Mouse (Mus musculus) intestine, embryonic 16.5 days (tissue): ENCODE results near the gene Per1. TPM values are rescaled to one million over a fixed set of nuclear protein-coding genes. Genes with fewer than 3 reads are reported as not detected.

ENCODE experiments used
- ATAC-seq: fragments of 200-750 bp; cut with Nextera tagmentation; 2 replicates; pipeline ENCODE4 v1.8.0; 2017; ENCODE audit warnings: moderate TSS enrichment, moderate library complexity
- H3K27ac ChIP-seq: fragments of 300-500 bp; sonication (generic); 2 replicates; pipeline ENCODE4 v1.5.1; 2014; ENCODE audit warnings: mild to moderate bottlenecking, low read length
- H3K27me3 ChIP-seq: fragments of 300-500 bp; sonication (generic); replicated peaks from 2 replicates; pipeline ENCODE4 v1.6.1; 2014; ENCODE audit warnings: low read length, control low read depth, mixed read lengths; ENCODE audit not compliant: control insufficient read depth, insufficient read depth
- H3K36me3 ChIP-seq: fragments of 300-500 bp; sonication (generic); 2 replicates; pipeline ENCODE4 v1.6.1; 2014; ENCODE audit warnings: low read length, control low read depth; ENCODE audit not compliant: control insufficient read depth, insufficient read depth
- H3K4me1 ChIP-seq: fragments of 300-500 bp; sonication (generic); 2 replicates; pipeline ENCODE4 v1.6.1; 2014; ENCODE audit warnings: low read length, control low read depth, mixed read lengths; ENCODE audit not compliant: control insufficient read depth, insufficient read depth
- H3K4me2 ChIP-seq: fragments of 300-500 bp; sonication (generic); 2 replicates; pipeline ENCODE4 v1.6.1; 2014; ENCODE audit warnings: low read depth, low read length, control low read depth
- H3K4me3 ChIP-seq: fragments of 300-500 bp; sonication (generic); 2 replicates; pipeline ENCODE4 v1.5.1; 2014; ENCODE audit warnings: mild to moderate bottlenecking, low read length
- H3K9ac ChIP-seq: fragments of 300-500 bp; sonication (generic); 2 replicates; pipeline ENCODE4 v1.6.1; 2014; ENCODE audit warnings: low read depth, low read length
- H3K9me3 ChIP-seq: fragments of 300-500 bp; sonication (generic); 2 replicates; pipeline ENCODE4 v1.6.1; 2016; ENCODE audit warnings: low read length, control low read depth; ENCODE audit not compliant: control insufficient read depth
- WGBS: fragments of 180-500 bp; shearing (Covaris S2); extraction: QIAGEN DNeasy Blood & Tissue Kit; methylation state at CpG from one replicate; pipeline ENCODE4 v1.1.7; 2014; 5-methylcytosine and 5-hydroxymethylcytosine counted together
- polyA plus RNA-seq: library from polyadenylated mRNA; unstranded; fragments of >200 nt; fragmentation: Nextera tagmentation; extraction: Ambion mirVana; gene quantifications from 2 replicates; pipeline ENCODE4 v1.2.1, GENCODE M21; 2015

Gene Per1
- polyA plus RNA-seq, 1 experiment from 2014 or later = 13.6 TPM

DNA sequence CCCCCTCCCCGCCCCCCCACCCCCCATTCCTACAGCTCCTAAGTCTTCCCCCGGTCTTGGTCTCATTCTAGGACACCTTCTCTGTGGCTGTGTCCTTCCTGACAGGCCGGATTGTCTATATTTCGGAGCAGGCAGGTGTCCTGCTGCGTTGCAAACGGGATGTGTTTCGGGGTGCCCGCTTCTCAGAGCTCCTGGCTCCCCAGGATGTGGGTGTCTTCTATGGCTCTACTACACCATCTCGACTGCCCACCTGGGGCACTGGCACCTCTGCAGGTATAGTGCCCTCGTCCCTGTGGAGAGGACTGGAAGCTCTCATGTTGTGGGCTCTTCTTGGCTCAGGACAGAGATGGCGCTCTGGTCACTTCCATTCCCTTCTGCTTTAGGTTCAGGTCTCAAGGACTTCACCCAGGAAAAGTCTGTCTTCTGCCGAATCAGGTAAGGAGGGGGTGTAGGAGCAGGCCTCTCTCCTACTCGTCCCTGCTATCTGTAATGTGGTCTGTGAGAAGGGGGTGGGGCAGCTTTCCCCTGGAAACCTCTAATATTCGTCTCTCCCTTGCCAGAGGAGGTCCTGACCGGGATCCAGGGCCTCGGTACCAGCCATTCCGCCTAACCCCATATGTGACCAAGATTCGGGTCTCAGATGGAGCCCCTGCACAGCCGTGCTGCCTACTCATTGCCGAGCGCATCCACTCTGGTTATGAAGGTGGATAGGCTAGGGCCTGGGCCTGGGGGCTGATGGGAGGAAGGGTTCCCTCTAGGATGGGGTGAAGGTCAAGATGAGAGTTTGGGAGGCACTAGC is 6.8 kb downstream of the Per1 start:
- Histone ChIP-seq H3K27me3 (no peaks in the 10 kb centered on the region), H3K27ac (no peak overlapping the region), H3K4me2 (no peak overlapping the region), H3K36me3 (peaks cover 48% of the 10 kb centered on the region), H3K4me1 (peaks cover 33% of the 10 kb centered on the region), H3K4me3 (no peak overlapping the region), H3K9ac (no peak overlapping the region), H3K9me3 (no peaks in the 10 kb centered on the region)
- WGBS = 89% methylated on average over 21 of the region's 21 CpGs
- ATAC-seq = no peak

DNA sequence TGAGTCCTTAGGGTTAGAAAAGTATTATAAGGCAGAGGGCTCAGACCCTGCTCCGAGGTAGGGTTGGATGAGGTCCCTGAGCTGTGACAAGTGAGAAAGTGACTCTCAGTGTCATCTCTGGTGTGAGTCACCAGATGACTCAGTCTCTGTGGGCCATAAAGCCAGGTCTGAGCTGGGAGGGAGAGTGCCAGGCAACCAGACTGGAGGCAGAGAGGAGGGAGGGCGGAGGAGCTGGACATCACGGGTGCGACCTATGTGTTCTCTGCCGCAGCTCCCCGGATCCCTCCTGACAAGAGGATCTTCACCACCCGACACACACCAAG is 7.3 kb downstream of the Per1 start:
- no peaks in the 10 kb centered on the region for H3K9me3 ChIP-seq
- 91% methylated on average over 7 of the region's 7 CpGs for WGBS

DNA sequence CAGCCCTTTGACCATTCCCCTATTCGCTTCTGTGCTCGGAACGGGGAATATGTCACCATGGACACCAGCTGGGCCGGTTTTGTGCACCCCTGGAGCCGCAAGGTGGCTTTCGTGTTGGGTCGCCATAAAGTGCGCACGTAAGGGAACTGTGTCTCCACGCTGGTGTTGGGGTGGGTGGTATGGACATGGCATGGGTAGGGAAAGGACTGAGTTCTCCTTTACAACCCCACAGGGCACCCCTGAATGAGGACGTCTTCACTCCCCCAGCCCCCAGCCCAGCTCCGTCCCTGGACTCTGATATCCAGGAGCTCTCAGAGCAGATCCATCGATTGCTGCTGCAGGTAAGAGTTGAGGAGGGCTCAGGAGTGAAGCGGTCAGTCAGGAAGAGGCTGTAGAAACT is 8.1 kb downstream of the Per1 start:
- Histone ChIP-seq H3K27me3 (no peaks in the 10 kb centered on the region), H3K36me3 (peaks cover 56% of the 10 kb centered on the region), H3K9ac (no peak overlapping the region), H3K27ac (no peak overlapping the region), H3K4me2 (no peak overlapping the region), H3K4me1 (peaks cover 22% of the 10 kb centered on the region), H3K4me3 (no peak overlapping the region), H3K9me3 (no peaks in the 10 kb centered on the region)
- no peak for ATAC-seq
- 98% methylated on average over 14 of the region's 14 CpGs for WGBS

More for the DNA sequence above, 7.3 kb downstream of the Per1 start:
- H3K4me3 ChIP-seq = no peak overlapping the region
- no peak for ATAC-seq
- no peaks in the 10 kb centered on the region for H3K27me3 ChIP-seq
- H3K4me1 ChIP-seq = peaks cover 29% of the 10 kb centered on the region
- H3K4me2 ChIP-seq = no peak overlapping the region
- H3K27ac ChIP-seq = no peak overlapping the region
- H3K36me3 ChIP-seq = peaks cover 50% of the 10 kb centered on the region
- no peak overlapping the region for H3K9ac ChIP-seq

DNA sequence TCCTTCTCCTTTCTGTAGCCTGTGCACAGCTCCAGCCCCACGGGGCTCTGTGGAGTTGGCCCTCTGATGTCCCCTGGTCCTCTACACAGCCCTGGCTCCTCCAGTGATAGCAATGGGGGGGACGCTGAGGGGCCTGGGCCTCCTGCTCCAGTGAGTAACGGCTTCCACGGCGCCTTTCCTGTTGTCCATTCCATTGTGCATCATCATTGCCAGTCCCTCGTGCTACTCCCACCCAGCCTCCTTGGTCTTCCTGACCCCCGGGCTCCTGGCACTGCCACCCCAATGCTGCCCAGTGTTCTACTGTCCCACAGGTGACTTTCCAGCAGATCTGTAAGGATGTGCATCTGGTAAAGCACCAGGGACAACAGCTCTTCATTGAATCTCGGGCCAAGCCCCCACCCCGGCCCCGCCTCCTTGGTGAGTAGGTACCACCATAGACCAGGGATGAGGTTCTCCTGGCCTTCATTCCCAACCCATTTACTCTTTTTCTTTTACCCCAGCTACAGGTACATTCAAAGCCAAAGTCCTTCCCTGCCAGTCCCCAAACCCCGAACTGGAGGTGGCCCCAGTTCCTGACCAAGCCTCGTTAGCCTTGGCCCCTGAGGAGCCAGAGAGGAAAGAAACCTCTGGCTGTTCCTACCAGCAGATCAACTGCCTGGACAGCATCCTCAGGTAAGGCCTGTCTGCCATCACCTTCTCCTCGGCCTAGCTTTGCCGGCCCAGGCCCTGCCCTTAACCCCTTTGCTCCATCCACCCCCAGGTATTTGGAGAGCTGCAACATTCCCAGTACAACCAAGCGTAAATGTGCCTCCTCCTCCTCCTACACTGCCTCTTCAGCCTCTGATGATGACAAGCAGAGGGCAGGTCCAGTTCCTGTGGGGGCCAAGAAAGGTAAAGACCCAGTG is 8.8 kb downstream of the Per1 start:
- Histone ChIP-seq H3K4me3 (no peak overlapping the region), H3K27ac (no peak overlapping the region), H3K9ac (no peak overlapping the region), H3K4me2 (no peak overlapping the region), H3K36me3 (peaks cover 60% of the 10 kb centered on the region), H3K27me3 (no peaks in the 10 kb centered on the region), H3K9me3 (no peaks in the 10 kb centered on the region), H3K4me1 (peaks cover 15% of the 10 kb centered on the region)
- ATAC-seq = no peak
- WGBS = 91% methylated on average over 15 of the region's 15 CpGs

DNA sequence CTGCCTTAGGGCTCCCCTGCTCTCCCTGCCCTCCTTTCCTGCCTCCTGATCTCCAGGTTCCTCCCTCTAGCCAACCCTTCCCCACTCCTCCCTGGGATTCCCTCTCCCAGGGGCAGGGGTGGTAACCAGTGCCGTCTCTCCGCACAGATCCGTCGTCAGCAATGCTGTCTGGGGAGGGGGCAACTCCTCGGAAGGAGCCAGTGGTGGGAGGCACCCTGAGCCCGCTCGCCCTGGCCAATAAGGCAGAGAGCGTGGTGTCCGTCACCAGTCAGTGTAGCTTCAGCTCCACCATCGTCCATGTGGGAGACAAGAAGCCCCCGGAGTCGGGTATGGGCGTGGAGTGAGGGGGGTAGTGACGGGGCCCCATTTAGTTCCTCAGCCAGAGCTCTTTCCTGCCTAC is 9.5 kb downstream of the Per1 start:
- no peak overlapping the region for H3K4me2 ChIP-seq
- 92% methylated on average over 14 of the region's 14 CpGs for WGBS
- no peaks in the 10 kb centered on the region for H3K27me3 ChIP-seq
- no peak overlapping the region for H3K27ac ChIP-seq
- H3K4me1 ChIP-seq = peaks cover 13% of the 10 kb centered on the region
- peaks cover 63% of the 10 kb centered on the region for H3K36me3 ChIP-seq
- H3K9me3 ChIP-seq = no peaks in the 10 kb centered on the region
- ATAC-seq = no peak
- H3K9ac ChIP-seq = no peak overlapping the region
- no peak overlapping the region for H3K4me3 ChIP-seq

DNA sequence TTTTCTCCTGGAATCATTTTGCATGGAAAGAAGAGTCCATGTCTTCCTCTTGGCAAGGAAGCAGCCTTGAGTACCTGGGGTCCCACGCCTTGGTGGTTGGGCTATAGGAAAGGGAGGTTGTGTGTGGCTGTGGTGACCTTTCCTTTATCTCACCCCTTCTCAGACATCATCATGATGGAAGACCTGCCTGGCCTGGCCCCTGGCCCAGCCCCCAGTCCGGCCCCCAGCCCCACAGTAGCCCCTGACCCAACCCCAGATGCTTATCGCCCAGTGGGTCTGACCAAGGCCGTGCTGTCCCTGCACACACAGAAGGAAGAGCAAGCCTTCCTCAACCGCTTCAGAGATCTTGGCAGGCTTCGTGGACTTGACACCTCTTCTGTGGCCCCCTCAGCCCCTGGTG is 10.2 kb downstream of the Per1 start:
- H3K27me3 ChIP-seq = no peaks in the 10 kb centered on the region
- peaks cover 63% of the 10 kb centered on the region for H3K36me3 ChIP-seq
- WGBS = 87% methylated on average over 6 of the region's 6 CpGs
- no peak overlapping the region for H3K27ac ChIP-seq
- peaks cover 13% of the 10 kb centered on the region for H3K4me1 ChIP-seq
- no peak for ATAC-seq
- no peak overlapping the region for H3K9ac ChIP-seq
- H3K4me2 ChIP-seq = no peak overlapping the region
- no peak overlapping the region for H3K4me3 ChIP-seq
- no peaks in the 10 kb centered on the region for H3K9me3 ChIP-seq

DNA sequence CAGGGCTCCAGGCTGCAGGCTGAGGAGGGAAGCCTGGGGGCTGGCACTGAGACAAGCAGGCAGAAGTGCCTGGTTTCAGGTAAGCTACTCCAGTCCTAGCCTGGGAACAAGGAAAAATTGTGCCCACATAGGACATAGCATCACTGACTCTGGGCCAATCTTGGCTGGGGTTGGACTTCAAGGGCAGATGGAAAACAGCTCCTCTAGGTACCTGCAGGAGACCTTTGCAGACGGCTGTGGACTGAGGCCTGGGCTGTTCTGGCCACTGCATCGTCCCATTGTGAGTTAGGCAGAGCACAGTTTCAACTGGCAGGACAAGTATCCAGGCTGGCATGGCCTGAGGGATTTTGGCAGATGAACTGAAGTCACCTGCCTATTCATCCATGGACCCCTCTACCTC is 10.8 kb downstream of the Per1 start:
- H3K4me1 ChIP-seq = peaks cover 8% of the 10 kb centered on the region
- no peak overlapping the region for H3K4me3 ChIP-seq
- no peaks in the 10 kb centered on the region for H3K27me3 ChIP-seq
- no peak for ATAC-seq
- WGBS = 92% methylated on average over 2 of the region's 2 CpGs
- no peak overlapping the region for H3K27ac ChIP-seq
- no peak overlapping the region for H3K4me2 ChIP-seq
- no peak overlapping the region for H3K9ac ChIP-seq
- H3K36me3 ChIP-seq = peaks cover 63% of the 10 kb centered on the region
- H3K9me3 ChIP-seq = no peaks in the 10 kb centered on the region

DNA sequence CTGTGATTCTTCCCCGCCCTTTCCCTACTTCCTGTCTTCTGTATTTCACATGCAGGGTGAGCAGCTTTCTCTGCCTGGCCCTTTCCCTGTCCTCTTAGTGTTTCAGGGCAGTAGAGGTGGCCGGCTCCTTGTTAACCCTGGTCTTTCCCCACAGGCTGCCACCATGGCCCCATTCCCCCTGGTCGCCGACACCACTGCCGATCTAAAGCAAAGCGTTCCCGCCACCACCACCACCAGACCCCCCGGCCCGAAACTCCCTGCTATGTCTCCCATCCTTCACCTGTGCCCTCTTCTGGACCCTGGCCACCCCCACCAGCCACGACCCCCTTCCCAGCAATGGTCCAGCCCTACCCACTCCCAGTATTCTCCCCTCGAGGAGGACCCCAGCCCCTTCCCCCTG is 11.3 kb downstream of the Per1 start:
- Histone ChIP-seq H3K4me1 (peaks cover 8% of the 10 kb centered on the region), H3K9ac (no peak overlapping the region), H3K9me3 (no peaks in the 10 kb centered on the region), H3K27ac (no peak overlapping the region), H3K27me3 (no peaks in the 10 kb centered on the region), H3K36me3 (peaks cover 63% of the 10 kb centered on the region), H3K4me2 (no peak overlapping the region), H3K4me3 (no peak overlapping the region)
- WGBS = 92% methylated on average over 11 of the region's 11 CpGs
- no peak for ATAC-seq

DNA sequence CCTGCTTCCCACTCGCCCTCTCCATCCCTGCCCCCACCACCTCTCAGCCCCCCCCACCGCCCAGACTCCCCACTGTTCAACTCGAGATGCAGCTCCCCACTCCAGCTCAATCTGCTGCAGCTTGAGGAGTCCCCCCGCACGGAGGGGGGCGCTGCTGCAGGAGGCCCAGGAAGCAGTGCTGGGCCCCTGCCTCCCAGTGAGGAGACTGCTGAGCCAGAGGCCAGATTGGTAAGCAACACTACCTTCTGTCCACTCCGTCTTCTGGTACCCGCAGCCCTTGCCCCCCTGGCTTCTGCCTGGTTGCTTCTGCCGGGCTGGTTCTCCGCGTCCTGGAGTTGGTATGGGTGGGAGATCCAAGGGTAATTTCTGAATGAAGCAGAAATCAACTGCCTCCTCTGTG is 11.8 kb downstream of the Per1 start:
- no peaks in the 10 kb centered on the region for H3K9me3 ChIP-seq
- H3K4me1 ChIP-seq = peaks cover 8% of the 10 kb centered on the region
- H3K36me3 ChIP-seq = peaks cover 60% of the 10 kb centered on the region
- 86% methylated on average over 11 of the region's 11 CpGs for WGBS
- H3K9ac ChIP-seq = no peak overlapping the region
- ATAC-seq = no peak
- no peaks in the 10 kb centered on the region for H3K27me3 ChIP-seq
- H3K4me2 ChIP-seq = no peak overlapping the region
- H3K4me3 ChIP-seq = no peak overlapping the region
- H3K27ac ChIP-seq = no peak overlapping the region
